Mouse (Mus musculus) limb, embryonic 15.5 days (tissue): ENCODE measurements around the gene Exosc7. TPM values are rescaled to one million over a fixed set of nuclear protein-coding genes. Genes with fewer than 3 reads are reported as not detected.

Experiments
- ATAC-seq: fragments of 200-750 bp; cut with Nextera tagmentation; 2 replicates; pipeline ENCODE4 v1.8.0; 2017; ENCODE audit warnings: low read depth, moderate TSS enrichment; ENCODE audit not compliant: insufficient number of reproducible peaks, low FRiP score, low TSS enrichment
- H3K27ac ChIP-seq: fragments of 300-500 bp; sonication (generic); 2 replicates; pipeline ENCODE4 v1.5.1; 2015; ENCODE audit warnings: moderate library complexity, mild to moderate bottlenecking, inconsistent platforms
- H3K27me3 ChIP-seq: fragments of 300-500 bp; sonication (generic); 2 replicates; pipeline ENCODE4 v1.6.1; 2015; ENCODE audit warnings: inconsistent platforms
- H3K36me3 ChIP-seq: fragments of 300-500 bp; sonication (generic); 2 replicates; pipeline ENCODE4 v1.6.1; 2015; ENCODE audit warnings: inconsistent platforms
- H3K4me1 ChIP-seq: fragments of 300-500 bp; sonication (generic); 2 replicates; pipeline ENCODE4 v1.6.1; 2015; ENCODE audit warnings: inconsistent platforms
- H3K4me2 ChIP-seq: fragments of 300-500 bp; sonication (generic); 2 replicates; pipeline ENCODE4 v1.6.1; 2015; ENCODE audit warnings: mild to moderate bottlenecking, inconsistent platforms
- H3K4me3 ChIP-seq: fragments of 300-500 bp; sonication (generic); 2 replicates; pipeline ENCODE4 v1.5.1; 2015; ENCODE audit warnings: mild to moderate bottlenecking, inconsistent platforms
- H3K9ac ChIP-seq: fragments of 300-500 bp; sonication (generic); 2 replicates; pipeline ENCODE4 v1.6.1; 2015; ENCODE audit warnings: inconsistent platforms
- H3K9me3 ChIP-seq: fragments of 300-500 bp; sonication (generic); 2 replicates; pipeline ENCODE4 v1.6.1; 2016; ENCODE audit warnings: inconsistent platforms
- WGBS: fragments of 180-500 bp; shearing (Covaris S2); methylation state at CpG from one replicate; pipeline ENCODE4 v1.1.7; 2015; 5-methylcytosine and 5-hydroxymethylcytosine counted together
- polyA plus RNA-seq: library from polyadenylated mRNA; unstranded; fragments of >200 nt; fragmentation: Nextera tagmentation; extraction: Ambion mirVana; gene quantifications from 2 replicates; pipeline ENCODE4 v1.2.1, GENCODE M21; 2015

Exosc7 gene
- polyA plus RNA-seq, 1 experiment from 2014 or later, result 103 TPM

GRCm38 (mm10) chr9:123111751-123112221 is 1.2 kb upstream of the Exosc7 start:
- Histone ChIP-seq H3K9me3 (no peaks in the 10 kb centered on the region), H3K27me3 (no peaks in the 10 kb centered on the region), H3K9ac (peak overlapping the region; percentile 93), H3K4me1 (peaks cover 17% of the 10 kb centered on the region), H3K4me3 (peak overlapping the region; percentile 97), H3K36me3 (peaks cover 10% of the 10 kb centered on the region; the same call in 1 of the 2 replicates), H3K4me2 (peak overlapping the region; percentile 79), H3K27ac (no peak overlapping the region)
- ATAC-seq, result no peak
- 51% methylated on average over 8 of the region's 8 CpGs for WGBS

GRCm38 (mm10) chr9:123113931-123114330 is 916 bp downstream of the Exosc7 start:
- Histone ChIP-seq H3K4me3 (peak overlapping the region; percentile 97), H3K9me3 (no peaks in the 10 kb centered on the region), H3K27ac (peak overlapping the region; percentile 95; the same call in 1 of the 2 replicates), H3K27me3 (no peaks in the 10 kb centered on the region), H3K4me2 (peak overlapping the region; percentile 79), H3K9ac (peak overlapping the region; percentile 93; the same call in 1 of the 2 replicates), H3K36me3 (peaks cover 11% of the 10 kb centered on the region), H3K4me1 (peaks cover 17% of the 10 kb centered on the region)
- 61% methylated on average over 6 of the region's 6 CpGs for WGBS
- no peak for ATAC-seq

GRCm38 (mm10) chr9:123115566-123115965 is 2.6 kb downstream of the Exosc7 start:
- Histone ChIP-seq H3K27ac (no peak overlapping the region), H3K4me3 (no peak overlapping the region), H3K27me3 (no peaks in the 10 kb centered on the region), H3K4me2 (no peak overlapping the region), H3K36me3 (peaks cover 28% of the 10 kb centered on the region), H3K4me1 (peaks cover 17% of the 10 kb centered on the region), H3K9me3 (no peaks in the 10 kb centered on the region), H3K9ac (no peak overlapping the region)
- 96% methylated on average over 1 of the region's 1 CpGs for WGBS
- ATAC-seq, result no peak

- Histone ChIP-seq H3K27ac (no peak overlapping the region), H3K27me3 (no peaks in the 10 kb centered on the region), H3K4me3 (no peak overlapping the region), H3K36me3 (peaks cover 73% of the 10 kb centered on the region), H3K4me2 (no peak overlapping the region), H3K9me3 (no peaks in the 10 kb centered on the region), H3K9ac (no peak overlapping the region), H3K4me1 (no peaks in the 10 kb centered on the region)
- ATAC-seq, result no peak
- WGBS, result 86% methylated on average over 3 of the region's 3 CpGs
Observed at GRCm38 (mm10) chr9:123123017-123123416, 10.0 kb downstream of the Exosc7 start.

- no peaks in the 10 kb centered on the region for H3K4me1 ChIP-seq
- no peak overlapping the region for H3K27ac ChIP-seq
- ATAC-seq, result no peak
- 90% methylated on average over 6 of the region's 6 CpGs for WGBS
- H3K4me2 ChIP-seq, result no peak overlapping the region
- no peak overlapping the region for H3K9ac ChIP-seq
- H3K27me3 ChIP-seq, result no peaks in the 10 kb centered on the region
- H3K4me3 ChIP-seq, result no peak overlapping the region
- H3K36me3 ChIP-seq, result peaks cover 79% of the 10 kb centered on the region
- H3K9me3 ChIP-seq, result no peaks in the 10 kb centered on the region
Observed at GRCm38 (mm10) chr9:123123571-123124412, 10.8 kb downstream of the Exosc7 start.

GRCm38 (mm10) chr9:123124413-123124981 is 11.5 kb downstream of the Exosc7 start:
- Histone ChIP-seq H3K4me1 (no peaks in the 10 kb centered on the region), H3K27ac (no peak overlapping the region), H3K27me3 (no peaks in the 10 kb centered on the region), H3K36me3 (peaks cover 79% of the 10 kb centered on the region), H3K4me2 (no peak overlapping the region), H3K9ac (no peak overlapping the region), H3K4me3 (no peak overlapping the region), H3K9me3 (no peaks in the 10 kb centered on the region)
- no peak for ATAC-seq
- WGBS, result 96% methylated on average over 2 of the region's 2 CpGs

- Histone ChIP-seq H3K27ac (no peak overlapping the region), H3K4me2 (no peak overlapping the region), H3K36me3 (peaks cover 81% of the 10 kb centered on the region), H3K4me3 (no peak overlapping the region), H3K27me3 (no peaks in the 10 kb centered on the region), H3K4me1 (no peaks in the 10 kb centered on the region), H3K9me3 (no peaks in the 10 kb centered on the region), H3K9ac (no peak overlapping the region)
- 94% methylated on average over 6 of the region's 6 CpGs for WGBS
- ATAC-seq, result no peak
Observed at GRCm38 (mm10) chr9:123127663-123128062, 14.6 kb downstream of the Exosc7 start.

- Histone ChIP-seq H3K36me3 (peaks cover 96% of the 10 kb centered on the region), H3K27ac (no peak overlapping the region), H3K4me2 (no peak overlapping the region), H3K27me3 (no peaks in the 10 kb centered on the region), H3K9me3 (no peaks in the 10 kb centered on the region), H3K4me3 (no peak overlapping the region), H3K9ac (no peak overlapping the region), H3K4me1 (peaks cover 8% of the 10 kb centered on the region; the same call in 1 of the 2 replicates)
- no peak for ATAC-seq
- WGBS, result 89% methylated on average over 3 of the region's 3 CpGs
Observed at GRCm38 (mm10) chr9:123132994-123133393, 20.0 kb downstream of the Exosc7 start.

- no peaks in the 10 kb centered on the region for H3K27me3 ChIP-seq
- no peak overlapping the region for H3K4me3 ChIP-seq
- H3K36me3 ChIP-seq, result peaks cover 75% of the 10 kb centered on the region
- ATAC-seq, result peak; percentile 50
- H3K9ac ChIP-seq, result no peak overlapping the region
- H3K4me2 ChIP-seq, result no peak overlapping the region
- WGBS, result 58% methylated on average over 7 of the region's 7 CpGs
- H3K27ac ChIP-seq, result peak overlapping the region; percentile 71
- H3K9me3 ChIP-seq, result no peaks in the 10 kb centered on the region
- H3K4me1 ChIP-seq, result peaks cover 17% of the 10 kb centered on the region
Observed at GRCm38 (mm10) chr9:123136953-123137682, 24.1 kb downstream of the Exosc7 start.

GRCm38 (mm10) chr9:123138891-123139474 is 26.0 kb downstream of the Exosc7 start:
- Histone ChIP-seq H3K4me3 (no peak overlapping the region), H3K9me3 (no peaks in the 10 kb centered on the region), H3K27me3 (no peaks in the 10 kb centered on the region), H3K27ac (peak overlapping the region; percentile 79), H3K9ac (no peak overlapping the region), H3K4me2 (no peak overlapping the region), H3K36me3 (peaks cover 66% of the 10 kb centered on the region), H3K4me1 (peaks cover 17% of the 10 kb centered on the region)
- 51% methylated on average over 5 of the region's 5 CpGs for WGBS
- peak; percentile 78 for ATAC-seq

- WGBS, result 78% methylated on average over 4 of the region's 4 CpGs
- ATAC-seq, result no peak
- peaks cover 60% of the 10 kb centered on the region for H3K36me3 ChIP-seq
- H3K27ac ChIP-seq, result peak overlapping the region; percentile 79
- peaks cover 17% of the 10 kb centered on the region for H3K4me1 ChIP-seq
- no peaks in the 10 kb centered on the region; the same call in 1 of the 2 replicates for H3K9me3 ChIP-seq
- H3K4me2 ChIP-seq, result no peak overlapping the region
- H3K4me3 ChIP-seq, result no peak overlapping the region
- no peak overlapping the region for H3K9ac ChIP-seq
- no peaks in the 10 kb centered on the region for H3K27me3 ChIP-seq
Observed at GRCm38 (mm10) chr9:123139887-123140614, 27.0 kb downstream of the Exosc7 start.
